Mouse (Mus musculus) midbrain, embryonic 13.5 days (tissue): ENCODE measurements around the gene Pgbd1. TPM values are rescaled to one million over a fixed set of nuclear protein-coding genes. Genes with fewer than 3 reads are reported as not detected.

Experiments used
- ATAC-seq: fragments of 200-750 bp; cut with Nextera tagmentation; 2 replicates; pipeline ENCODE4 v1.8.0; 2017; ENCODE audit warnings: mild to moderate bottlenecking, moderate TSS enrichment, moderate library complexity
- H3K27ac ChIP-seq: fragments of 300-500 bp; sonication (generic); 2 replicates; pipeline ENCODE4 v1.5.1; 2015; ENCODE audit warnings: inconsistent platforms, mild to moderate bottlenecking, moderate library complexity
- H3K27me3 ChIP-seq: fragments of 300-500 bp; sonication (generic); 2 replicates; pipeline ENCODE4 v1.6.1; 2015; ENCODE audit warnings: mild to moderate bottlenecking, inconsistent platforms
- H3K36me3 ChIP-seq: fragments of 300-500 bp; sonication (generic); 2 replicates; pipeline ENCODE4 v1.6.1; 2015; ENCODE audit warnings: mild to moderate bottlenecking, inconsistent platforms
- H3K4me1 ChIP-seq: fragments of 300-500 bp; sonication (generic); replicated peaks from 2 replicates; pipeline ENCODE4 v1.6.1; 2015; ENCODE audit warnings: inconsistent platforms
- H3K4me2 ChIP-seq: fragments of 300-500 bp; sonication (generic); replicated peaks from 2 replicates; pipeline ENCODE4 v1.6.1; 2015; ENCODE audit warnings: moderate library complexity, mild to moderate bottlenecking, inconsistent platforms
- H3K4me3 ChIP-seq: fragments of 300-500 bp; sonication (generic); replicated peaks from 2 replicates; pipeline ENCODE4 v1.5.1; 2015; ENCODE audit warnings: mild to moderate bottlenecking, inconsistent platforms
- H3K9ac ChIP-seq: fragments of 300-500 bp; sonication (generic); replicated peaks from 2 replicates; pipeline ENCODE4 v1.6.1; 2015; ENCODE audit warnings: mild to moderate bottlenecking, inconsistent platforms
- H3K9me3 ChIP-seq: fragments of 300-500 bp; sonication (generic); 2 replicates; pipeline ENCODE4 v1.6.1; 2016; ENCODE audit warnings: mild to moderate bottlenecking, inconsistent platforms
- WGBS: fragments of 180-500 bp; shearing (Covaris S2); methylation state at CpG from one replicate; pipeline ENCODE4 v1.1.7; 2015; 5-methylcytosine and 5-hydroxymethylcytosine counted together
- microRNA counts: library from miRNA; unstranded; fragments of <30 nt; microRNA quantifications from one replicate; lab custom pipeline; 2016
- microRNA-seq: library from miRNA; unstranded; fragments of <30 nt; microRNA quantifications from one replicate; pipeline ENCODE4, GENCODE M21; 2016
- polyA plus RNA-seq: library from polyadenylated mRNA; unstranded; fragments of >200 nt; fragmentation: Nextera tagmentation; extraction: Ambion mirVana; gene quantifications from 2 replicates; pipeline ENCODE4 v1.2.1, GENCODE M21; 2015

The Pgbd1 gene
- polyA plus RNA-seq, 1 experiment from 2014 or later, result 4.5 TPM

- H3K27me3 ChIP-seq, result no peaks in the 10 kb centered on the region
- peaks cover 74% of the 10 kb centered on the region for H3K36me3 ChIP-seq
- no peak overlapping the region for H3K4me3 ChIP-seq
- no peak overlapping the region for H3K27ac ChIP-seq
- ATAC-seq, result no peak
- no peak overlapping the region for H3K4me2 ChIP-seq
- no peak overlapping the region for H3K9ac ChIP-seq
- no peaks in the 10 kb centered on the region for H3K9me3 ChIP-seq
- WGBS, result 90% methylated on average over 6 of the region's 6 CpGs
- peaks cover 14% of the 10 kb centered on the region for H3K4me1 ChIP-seq
Observed at GRCm38 (mm10) chr13:21395623-21396022, 45.2 kb downstream of the Pgbd1 start.

- ATAC-seq, result no peak
- Histone ChIP-seq H3K4me2 (no peak overlapping the region), H3K36me3 (peaks cover 79% of the 10 kb centered on the region), H3K9me3 (no peaks in the 10 kb centered on the region), H3K4me3 (no peak overlapping the region), H3K9ac (no peak overlapping the region), H3K4me1 (peaks cover 11% of the 10 kb centered on the region), H3K27ac (no peak overlapping the region), H3K27me3 (no peaks in the 10 kb centered on the region)
- WGBS, result 98% methylated on average over 1 of the region's 1 CpGs
Observed at GRCm38 (mm10) chr13:21395211-21395610, 45.6 kb downstream of the Pgbd1 start.

- no peak for ATAC-seq
- WGBS, result 93% methylated on average over 2 of the region's 2 CpGs
- no peak overlapping the region for H3K9ac ChIP-seq
- H3K9me3 ChIP-seq, result no peaks in the 10 kb centered on the region
- H3K27me3 ChIP-seq, result no peaks in the 10 kb centered on the region
- no peak overlapping the region for H3K4me3 ChIP-seq
- 0 out of 2 replicates have a peak, but pooled peaks cover 3% of the 10 kb centered on the region for H3K36me3 ChIP-seq
- no peaks in the 10 kb centered on the region for H3K4me1 ChIP-seq
- no peak overlapping the region for H3K27ac ChIP-seq
- H3K4me2 ChIP-seq, result no peak overlapping the region
Observed at GRCm38 (mm10) chr13:21377773-21378172, 63.1 kb downstream of the Pgbd1 start.

- Histone ChIP-seq H3K4me2 (no peak overlapping the region), H3K27me3 (no peaks in the 10 kb centered on the region), H3K4me3 (no peak overlapping the region), H3K4me1 (no peaks in the 10 kb centered on the region), H3K36me3 (peaks cover 37% of the 10 kb centered on the region), H3K9ac (no peak overlapping the region), H3K9me3 (no peaks in the 10 kb centered on the region), H3K27ac (no peak overlapping the region)
- WGBS, result 90% methylated on average over 2 of the region's 2 CpGs
- ATAC-seq, result no peak
Observed at GRCm38 (mm10) chr13:21372700-21373099, 68.2 kb downstream of the Pgbd1 start.

MicroRNAs encoded within 50 kb of the gene (microRNA counts, 519-probe panel; counts per million panel counts)
- microRNA mmu-miR-1896 (lab: Ali Mortazavi, UCI), result 4,651 counts per million, percentile 83 among the panel's probes with 10 or more counts

Small RNA genes within 50 kb of the gene (microRNA-seq; reads per million reads assigned to microRNA genes)
- gene Mir1896, result not detected
- not detected for gene Mir6942

Other genes starting within 250 kb of the Pgbd1 start
- gene Gpx5, start 148.3 kb downstream of the Pgbd1 start, polyA plus RNA-seq, result not detected in 2 replicates
- gene Gpx6, start 128.9 kb downstream of the Pgbd1 start, polyA plus RNA-seq, result not detected in 2 replicates
- not detected in 2 replicates for gene Olfr1367, start 94.1 kb downstream of the Pgbd1 start, polyA plus RNA-seq
- gene Zscan12, start 78.2 kb downstream of the Pgbd1 start, polyA plus RNA-seq, result 15.5 and 16.8 TPM in 2 replicates
- gene Zkscan3, start 38.3 kb downstream of the Pgbd1 start, polyA plus RNA-seq, result 94.9 and 95.7 TPM in 2 replicates
- gene Zscan26, start 12.7 kb upstream of the Pgbd1 start, polyA plus RNA-seq, result 25.8 and 25.9 TPM in 2 replicates
- 3.8 and 4.1 TPM in 2 replicates for gene Nkapl, start 27.5 kb upstream of the Pgbd1 start, polyA plus RNA-seq
- 9.4 and 9.5 TPM in 2 replicates for gene Zkscan4, start 37.8 kb upstream of the Pgbd1 start, polyA plus RNA-seq
- 3.7 TPM in 1 of 2 replicates, not detected in the other for gene Gm10065, start 38.4 kb upstream of the Pgbd1 start, polyA plus RNA-seq
- 0.46 and 0.57 TPM in 2 replicates for gene AK157302, start 54.2 kb upstream of the Pgbd1 start, polyA plus RNA-seq
- 5.9 and 7.4 TPM in 2 replicates for gene Gm11273, start 60.4 kb upstream of the Pgbd1 start, polyA plus RNA-seq
- 6.7 and 7.1 TPM in 2 replicates for gene Zkscan8, start 90.1 kb upstream of the Pgbd1 start, polyA plus RNA-seq
- gene Olfr1366, start 101.8 kb upstream of the Pgbd1 start, polyA plus RNA-seq, result 0.17 and 0.23 TPM in 2 replicates
- 0.05 TPM in 1 of 2 replicates, not detected in the other for gene Olfr1535, start 118.8 kb upstream of the Pgbd1 start, polyA plus RNA-seq
- not detected in 2 replicates for gene Olfr1364, start 140.7 kb upstream of the Pgbd1 start, polyA plus RNA-seq
- gene Olfr1362, start 173.0 kb upstream of the Pgbd1 start, polyA plus RNA-seq, result not detected in 2 replicates
- gene Olfr11, start 201.5 kb upstream of the Pgbd1 start, polyA plus RNA-seq, result 0.05 TPM in 1 of 2 replicates, not detected in the other
- gene Olfr1361, start 222.3 kb upstream of the Pgbd1 start, polyA plus RNA-seq, result not detected in 2 replicates
- not detected in 2 replicates for gene Olfr1360, start 236.3 kb upstream of the Pgbd1 start, polyA plus RNA-seq